Mouse (Mus musculus): ENCODE results near the gene Ksr1. TPM values are rescaled to one million over a fixed set of nuclear protein-coding genes. Genes with fewer than 3 reads are reported as not detected.

Gene Ksr1
- polyA plus RNA-seq, 1 experiment: 55.3 TPM

GRCm38 (mm10) chr11:79131949-79132411 is 14.2 kb downstream of the Ksr1 start:
- DNase-seq (ENCODE audit: low read depth, low spot score): no peak
- 28% methylated on average over 9 of the region's 9 CpGs for WGBS

DNA sequence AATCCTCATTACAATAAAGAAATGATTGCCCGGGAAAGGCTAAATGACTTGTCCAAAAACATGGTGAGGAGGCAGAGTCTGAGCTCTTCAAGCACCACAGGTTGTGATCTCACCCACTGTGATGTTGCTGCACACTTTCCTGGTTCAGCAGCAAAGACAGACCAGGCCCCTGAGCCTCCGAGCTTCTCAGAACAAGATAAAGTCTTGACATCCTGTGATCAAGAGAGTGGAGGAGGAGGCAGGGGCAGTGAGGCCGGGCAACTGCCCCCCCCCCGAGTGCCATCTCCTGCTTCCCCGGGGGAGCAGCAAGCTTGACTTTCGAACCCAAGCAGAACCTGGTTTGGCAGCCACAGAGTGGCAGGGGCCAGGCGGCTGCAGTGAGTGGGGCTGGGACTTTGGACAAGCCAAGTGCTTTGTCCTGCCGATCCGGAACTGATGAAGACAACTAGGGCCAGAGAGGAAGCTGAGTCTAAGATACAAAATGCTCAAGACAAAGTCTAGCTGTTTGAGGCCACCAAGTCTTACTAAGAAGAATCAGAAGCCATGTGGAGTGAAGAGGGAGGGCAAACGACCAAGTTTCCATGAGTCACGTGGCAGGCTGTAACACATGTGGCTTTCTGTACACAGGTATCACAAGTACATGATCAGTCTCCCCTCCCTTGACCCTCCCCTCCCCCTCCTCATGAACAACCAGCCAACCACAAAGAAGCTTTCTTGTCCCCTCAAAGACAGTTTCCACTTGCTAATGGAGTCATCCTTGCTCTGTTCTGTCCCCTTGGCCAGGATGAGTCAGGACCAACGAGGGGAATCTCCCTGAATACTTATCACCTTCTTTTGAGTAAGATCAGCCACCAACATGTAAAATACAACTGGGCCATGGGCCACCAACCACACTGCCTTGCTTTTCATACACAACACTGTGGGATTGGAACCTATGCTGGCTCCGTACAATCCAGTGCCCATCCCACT is 16.5 kb downstream of the Ksr1 start:
- no peak for DNase-seq (ENCODE audit: low read depth, low spot score)
- WGBS: 79% methylated on average over 13 of the region's 13 CpGs

DNA sequence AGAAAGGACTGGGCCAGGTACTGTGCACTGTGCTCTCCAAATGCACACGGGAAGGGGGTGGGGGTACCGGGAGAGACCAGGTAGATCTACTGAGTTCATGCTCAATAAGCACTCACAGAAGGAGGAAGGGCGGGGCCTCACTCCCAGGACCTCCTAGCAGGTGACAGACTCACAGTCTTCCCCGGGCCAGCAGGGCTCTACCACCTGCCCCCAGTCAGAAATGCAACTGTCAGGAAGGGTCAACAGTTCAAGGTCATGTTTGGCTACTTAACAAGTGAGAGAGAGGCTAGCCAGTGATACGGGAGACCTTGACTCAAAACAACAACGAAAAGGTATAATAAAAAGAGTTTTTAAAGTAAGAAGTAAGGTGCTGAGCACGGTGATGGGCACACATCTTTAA is 18.0 kb downstream of the Ksr1 start:
- no peak for DNase-seq (ENCODE audit: low read depth, low spot score)
- WGBS: 75% methylated on average over 7 of the region's 7 CpGs

- no peak for DNase-seq (ENCODE audit: low read depth, low spot score)
- WGBS: 90% methylated on average over 3 of the region's 3 CpGs
These were observed 19.2 kb downstream of the Ksr1 start for GRCm38 (mm10) chr11:79126963-79127362.

GRCm38 (mm10) chr11:79125775-79126174 is 20.4 kb downstream of the Ksr1 start:
- WGBS: 75% methylated on average over 8 of the region's 8 CpGs
- DNase-seq (ENCODE audit: low read depth, low spot score): no peak

DNA sequence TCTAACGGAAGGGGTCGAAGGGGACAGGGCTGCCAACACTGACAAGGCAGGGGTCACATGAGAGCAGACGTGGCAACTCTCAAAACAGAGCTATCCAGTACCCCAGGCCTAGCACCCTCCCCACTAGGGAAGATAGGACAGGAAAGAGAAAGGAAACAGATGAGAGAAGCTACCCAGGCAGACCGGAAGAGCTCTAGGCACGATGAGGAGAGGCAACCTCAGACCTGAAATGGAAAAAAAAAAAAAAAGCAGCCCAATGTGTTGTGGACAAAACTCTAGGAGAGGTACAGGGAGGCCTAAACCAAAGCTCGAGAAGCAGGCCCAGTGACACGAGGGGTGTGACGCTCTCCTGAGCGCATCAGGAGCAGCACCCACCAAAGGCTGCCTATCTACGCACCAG is 23.7 kb downstream of the Ksr1 start:
- no peak for DNase-seq (ENCODE audit: low read depth, low spot score)
- WGBS: 89% methylated on average over 10 of the region's 10 CpGs

GRCm38 (mm10) chr11:79120087-79120486 is 26.1 kb downstream of the Ksr1 start:
- WGBS: 39% methylated on average over 3 of the region's 3 CpGs
- DNase-seq (ENCODE audit: low read depth, low spot score): no peak

DNA sequence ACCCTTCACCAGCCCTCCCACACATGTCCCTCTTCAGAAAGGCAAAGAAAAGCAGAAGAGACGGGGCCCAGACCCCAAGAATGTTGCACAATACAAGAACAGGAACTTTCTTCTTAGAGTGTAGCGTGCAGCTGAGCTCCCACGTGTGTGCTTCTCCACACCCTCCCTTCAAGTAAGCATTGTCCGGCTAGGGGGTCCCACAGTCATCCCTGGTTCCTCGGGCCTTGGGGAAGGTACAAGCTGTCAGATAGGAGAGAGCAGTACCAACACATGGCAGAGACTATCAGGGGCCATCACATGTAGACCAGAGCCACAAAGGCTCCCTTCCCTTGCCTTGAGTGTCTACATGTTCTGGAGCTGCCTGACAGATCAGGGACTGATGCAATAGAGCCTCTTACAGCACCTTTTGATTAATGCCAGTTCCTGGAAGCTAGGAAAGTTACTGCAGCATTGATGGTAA is 27.3 kb downstream of the Ksr1 start:
- WGBS: 81% methylated on average over 5 of the region's 5 CpGs
- DNase-seq (ENCODE audit: low read depth, low spot score): no peak

DNA sequence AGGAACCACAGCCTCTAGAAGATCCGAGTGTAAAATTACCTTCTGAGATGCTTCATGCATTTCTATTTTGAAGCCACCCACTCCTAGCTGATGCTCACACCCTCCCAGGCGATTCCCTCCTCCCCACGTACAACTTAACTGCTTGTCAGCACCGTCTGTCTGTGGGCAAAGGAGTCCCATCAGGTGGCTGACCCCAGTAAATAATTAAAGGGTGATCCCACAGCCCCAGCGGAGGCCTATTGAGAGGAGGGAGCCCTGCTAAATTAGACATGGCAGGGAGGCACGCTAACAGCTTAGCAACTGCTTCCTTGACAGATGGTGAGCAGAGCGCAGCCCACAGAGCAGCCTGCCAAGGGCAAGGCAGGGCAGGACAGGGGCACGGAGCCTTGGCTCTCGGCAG is 29.5 kb downstream of the Ksr1 start:
- WGBS: 58% methylated on average over 9 of the region's 9 CpGs
- no peak for DNase-seq (ENCODE audit: low read depth, low spot score)

DNA sequence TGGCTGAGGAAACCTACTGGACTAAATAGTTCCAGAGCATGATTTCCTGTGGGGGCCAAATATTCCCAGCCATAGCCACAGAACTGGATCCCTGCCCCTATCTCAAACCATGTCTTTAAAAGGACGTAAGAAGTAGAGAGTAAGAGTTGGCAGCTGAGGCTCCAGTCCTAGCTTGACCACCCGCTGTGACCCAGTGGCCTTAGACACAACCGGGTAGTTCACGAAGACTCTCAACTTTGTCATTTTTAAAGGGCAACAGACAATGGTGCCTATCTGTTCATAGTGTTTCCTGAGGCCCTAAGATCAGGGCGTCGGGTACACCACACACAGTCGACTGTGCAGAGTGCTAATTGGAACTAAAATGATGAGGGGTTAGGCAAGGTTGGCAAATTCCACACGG is 30.5 kb downstream of the Ksr1 start:
- 77% methylated on average over 8 of the region's 8 CpGs for WGBS
- no peak for DNase-seq (ENCODE audit: low read depth, low spot score)

DNA sequence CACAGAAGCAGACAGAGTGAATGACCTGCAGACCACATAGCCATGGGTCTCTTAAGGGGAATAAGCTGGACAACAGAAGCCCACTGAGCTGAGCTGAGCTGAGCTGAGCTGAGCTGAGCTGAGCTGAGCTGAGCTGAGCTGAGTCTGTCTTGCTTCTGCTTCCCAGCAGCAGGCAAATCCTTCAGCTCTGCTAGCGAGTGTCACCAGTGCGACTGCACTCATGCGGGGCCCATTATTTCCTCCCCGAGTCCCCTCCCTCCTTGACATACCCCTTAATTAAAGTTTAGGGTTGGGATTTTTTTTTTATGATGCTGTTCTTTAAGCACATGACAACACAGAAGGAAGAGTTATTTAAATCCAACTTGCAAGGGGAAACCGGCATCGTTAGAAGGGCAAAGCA is 32.1 kb downstream of the Ksr1 start:
- no peak for DNase-seq (ENCODE audit: low read depth, low spot score)
- WGBS: 53% methylated on average over 6 of the region's 6 CpGs

GRCm38 (mm10) chr11:79113397-79113796 is 32.8 kb downstream of the Ksr1 start:
- 72% methylated on average over 4 of the region's 4 CpGs for WGBS
- no peak for DNase-seq (ENCODE audit: low read depth, low spot score)

- peak; percentile 81 for DNase-seq (ENCODE audit: low read depth, low spot score)
- 15% methylated on average over 19 of the region's 19 CpGs for WGBS
These were observed 33.5 kb downstream of the Ksr1 start for GRCm38 (mm10) chr11:79112559-79113302.

DNA sequence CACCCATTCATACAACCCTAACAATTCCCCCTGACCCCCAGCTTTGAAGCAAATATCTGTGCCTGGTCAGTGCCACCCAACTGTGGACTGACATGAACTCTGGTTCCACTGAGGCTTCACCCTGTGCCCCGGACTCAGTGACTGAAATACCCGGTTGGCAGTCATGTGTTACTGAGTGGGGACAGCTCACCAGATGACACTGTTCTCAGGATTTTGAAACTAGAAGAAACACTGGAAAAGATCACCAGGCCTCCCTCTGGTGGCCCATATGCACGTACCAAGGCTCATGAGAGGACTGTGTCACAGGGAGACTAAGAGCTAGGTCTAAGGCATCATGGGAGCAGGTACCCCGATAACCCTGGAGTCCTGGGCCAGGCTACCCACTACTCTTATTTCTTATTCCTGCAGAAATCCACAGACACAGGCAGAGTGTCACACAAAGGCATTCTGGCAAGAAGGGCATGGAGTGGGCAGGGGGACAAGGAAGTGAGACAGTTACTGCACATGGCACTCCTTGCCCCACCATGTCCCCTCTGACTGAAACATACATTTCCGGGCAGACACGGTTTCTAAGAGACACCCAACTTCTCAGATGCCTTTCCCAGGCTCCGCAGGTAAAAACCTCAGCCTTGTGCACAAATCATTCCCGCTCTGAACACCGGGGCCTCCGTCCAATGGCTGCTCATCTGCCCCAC is 34.2 kb downstream of the Ksr1 start:
- 34% methylated on average over 10 of the region's 10 CpGs for WGBS
- DNase-seq (ENCODE audit: low read depth, low spot score): no peak

GRCm38 (mm10) chr11:79110446-79110845 is 35.8 kb downstream of the Ksr1 start:
- 83% methylated on average over 4 of the region's 4 CpGs for WGBS
- no peak for DNase-seq (ENCODE audit: low read depth, low spot score)

GRCm38 (mm10) chr11:79107934-79108333 is 38.3 kb downstream of the Ksr1 start:
- WGBS: 78% methylated on average over 11 of the region's 11 CpGs
- DNase-seq (ENCODE audit: low read depth, low spot score): no peak

DNA sequence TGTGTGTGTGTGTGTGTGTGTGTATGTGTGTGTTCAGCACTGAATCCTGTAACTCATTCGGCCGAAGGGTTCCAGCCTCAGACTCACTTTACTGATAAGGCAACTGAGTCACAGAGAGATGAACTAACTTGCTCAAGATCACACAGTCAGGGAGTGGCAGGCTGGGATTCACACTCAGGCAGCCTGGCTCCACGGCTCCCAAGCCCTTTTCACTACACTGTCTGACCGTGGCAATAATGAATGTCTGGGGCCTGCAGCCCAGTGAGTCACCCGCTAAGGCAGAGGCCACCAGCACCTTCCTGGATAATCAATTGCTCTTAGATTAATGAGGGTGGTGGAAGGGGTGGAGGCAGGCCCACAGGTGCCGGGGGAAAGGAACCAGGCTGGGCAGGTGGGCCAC is 41.2 kb downstream of the Ksr1 start:
- no peak for DNase-seq (ENCODE audit: low read depth, low spot score)

DNA sequence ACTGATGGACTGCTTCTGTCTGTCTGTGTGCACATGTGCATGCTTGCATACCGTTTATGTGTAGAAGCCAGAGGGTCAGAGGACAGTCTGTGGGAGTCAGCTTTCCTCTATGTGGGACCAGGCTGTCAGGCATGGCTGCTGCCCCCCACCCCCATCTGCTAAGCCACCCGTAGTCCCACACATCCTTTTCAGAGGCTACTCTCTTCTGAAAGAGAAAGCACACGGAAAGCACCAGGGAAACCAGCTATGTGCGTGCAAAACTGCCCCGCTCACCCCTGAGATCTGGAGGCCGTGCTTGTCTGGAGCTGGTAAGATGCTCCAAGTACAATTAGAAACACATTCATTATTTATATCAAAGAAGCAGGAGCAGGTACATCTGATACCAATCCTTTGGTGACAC is 41.7 kb downstream of the Ksr1 start:
- DNase-seq (ENCODE audit: low read depth, low spot score): no peak
- WGBS: 83% methylated on average over 6 of the region's 6 CpGs

More for the DNA sequence above, 41.2 kb downstream of the Ksr1 start:
- 87% methylated on average over 6 of the region's 6 CpGs for WGBS

- DNase-seq (ENCODE audit: low read depth, low spot score): no peak
- WGBS: 82% methylated on average over 11 of the region's 11 CpGs
These were observed 42.1 kb downstream of the Ksr1 start for GRCm38 (mm10) chr11:79104096-79104495.

DNA sequence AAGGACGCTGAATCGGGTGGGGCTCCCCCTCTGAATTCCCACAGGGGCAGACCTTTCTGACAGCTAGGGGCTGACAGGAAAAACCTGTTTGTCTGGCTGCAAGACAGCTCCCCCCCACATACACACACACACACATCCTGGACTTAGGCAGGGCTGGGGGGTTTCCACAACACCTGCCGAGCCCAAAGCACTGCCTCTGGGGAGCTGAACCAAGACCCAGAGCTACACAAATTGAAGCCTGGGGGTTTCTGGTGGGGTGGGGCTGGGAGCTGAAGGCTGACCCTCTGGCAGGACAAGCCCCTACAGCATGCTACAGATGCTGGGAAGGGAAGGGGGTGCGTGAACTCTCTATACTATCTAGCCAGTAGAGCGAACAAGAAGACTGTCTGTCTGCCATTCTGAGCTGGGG is 42.7 kb downstream of the Ksr1 start:
- no peak for DNase-seq (ENCODE audit: low read depth, low spot score)
- WGBS: 36% methylated on average over 5 of the region's 5 CpGs
